Mouse (Mus musculus) left cerebral cortex, adult 11 months (tissue): Measurements from ENCODE around the gene Trmu.

Source experiments
- DNase-seq: peaks from one replicate; pipeline ENCODE4 v3.0.0; 2022; ENCODE audit warnings: low spot score

The Trmu gene

DNA sequence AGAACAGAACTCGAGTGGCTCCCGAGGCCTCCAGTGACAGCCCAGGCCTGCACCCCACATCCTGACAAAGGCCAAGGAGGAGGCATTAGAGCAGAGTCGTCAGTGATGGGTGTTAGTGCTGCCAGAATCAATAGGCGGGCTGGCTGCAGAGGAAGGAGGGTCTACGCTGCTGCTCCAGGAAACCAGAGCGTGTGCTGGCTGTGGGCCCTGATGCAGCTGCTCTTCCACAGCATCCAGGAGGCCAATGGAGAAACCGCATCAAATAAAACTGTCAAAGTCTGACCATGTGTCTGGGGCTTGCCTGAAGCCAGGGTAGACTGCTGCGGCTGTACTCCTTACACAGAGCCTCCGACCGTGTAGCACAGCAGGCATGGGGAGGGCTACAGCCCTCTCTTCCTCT is 18.0 kb downstream of the Trmu start:
- DNase-seq, result no peak

DNA sequence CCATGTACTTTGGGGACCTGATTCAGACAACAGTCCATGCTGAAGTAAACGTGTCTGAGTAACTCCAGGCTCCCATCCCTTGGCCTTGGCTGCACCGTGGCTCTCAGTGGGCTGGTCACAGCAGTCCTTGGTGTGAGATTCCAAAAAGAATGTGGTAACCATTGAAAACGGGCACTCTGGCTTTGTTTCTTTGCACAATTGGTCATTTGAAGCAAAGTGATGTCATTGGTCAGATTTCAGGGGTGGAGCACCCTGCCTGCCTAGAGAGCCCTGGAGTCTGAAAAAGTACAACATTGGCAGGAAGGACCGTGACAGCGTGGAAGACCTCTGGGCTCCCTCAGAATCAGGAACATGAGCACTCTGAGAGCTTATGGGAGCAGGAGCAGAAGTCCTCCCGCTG is 20.3 kb downstream of the Trmu start:
- DNase-seq, result no peak

DNA sequence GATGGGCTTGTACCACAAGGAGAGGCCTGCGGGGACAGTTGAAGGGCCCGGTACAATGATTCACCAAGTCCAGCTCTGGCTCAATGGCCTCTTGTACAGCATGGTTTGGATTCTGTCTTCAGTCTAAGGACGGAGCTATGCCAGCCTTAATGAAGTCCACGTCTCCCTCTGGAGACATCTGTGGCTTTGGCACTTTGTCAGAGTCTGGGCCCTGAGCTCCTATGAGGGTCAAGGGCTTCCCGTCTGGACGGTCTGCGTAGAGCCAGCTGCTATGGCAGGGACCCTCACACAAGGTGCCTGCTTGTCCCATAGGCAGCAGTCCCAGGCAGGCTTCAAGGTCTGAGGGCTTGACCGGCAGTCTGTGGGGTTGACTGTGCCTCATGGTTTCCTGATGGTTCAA is 21.2 kb downstream of the Trmu start:
- no peak for DNase-seq

DNA sequence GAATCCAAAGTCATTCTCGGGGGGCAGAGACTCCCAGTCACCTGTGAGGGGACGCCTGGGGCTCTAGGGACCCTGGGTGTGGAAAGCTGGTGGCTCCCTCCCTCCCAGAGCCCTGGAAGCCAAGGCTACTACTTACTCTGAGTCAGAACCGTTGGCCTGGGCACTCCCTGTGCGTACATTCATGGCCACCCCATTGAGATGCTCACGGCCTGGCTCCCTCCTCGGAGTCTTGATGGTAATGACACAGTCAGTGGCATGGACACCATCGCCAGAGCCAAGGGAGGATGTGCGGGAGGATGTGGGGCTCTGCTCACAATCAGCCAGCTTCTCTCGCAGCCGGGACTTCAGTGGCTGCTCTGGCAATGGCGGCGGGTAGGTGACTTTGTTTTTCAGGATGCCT is 21.7 kb downstream of the Trmu start:
- DNase-seq, result no peak

DNA sequence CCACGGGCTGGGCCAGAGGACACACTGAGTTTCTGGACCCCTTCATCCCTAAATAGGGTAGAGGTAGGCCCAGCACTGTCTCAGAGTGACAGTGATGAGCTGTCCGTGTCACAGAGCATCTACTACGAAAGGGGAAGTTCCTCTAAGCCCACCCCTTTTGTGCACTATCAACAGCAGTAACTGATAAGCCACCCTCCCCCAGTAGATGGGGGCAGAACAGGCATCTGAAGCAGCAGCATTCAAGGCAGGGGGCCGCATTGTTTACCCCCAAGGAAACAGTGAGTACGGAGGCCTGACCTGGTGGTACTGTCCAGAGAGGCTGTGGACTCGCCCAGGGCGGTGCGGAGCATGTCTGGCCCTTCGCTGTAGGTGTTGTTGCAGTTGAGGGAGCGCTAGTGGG is 23.4 kb downstream of the Trmu start:
- DNase-seq, result no peak

DNA sequence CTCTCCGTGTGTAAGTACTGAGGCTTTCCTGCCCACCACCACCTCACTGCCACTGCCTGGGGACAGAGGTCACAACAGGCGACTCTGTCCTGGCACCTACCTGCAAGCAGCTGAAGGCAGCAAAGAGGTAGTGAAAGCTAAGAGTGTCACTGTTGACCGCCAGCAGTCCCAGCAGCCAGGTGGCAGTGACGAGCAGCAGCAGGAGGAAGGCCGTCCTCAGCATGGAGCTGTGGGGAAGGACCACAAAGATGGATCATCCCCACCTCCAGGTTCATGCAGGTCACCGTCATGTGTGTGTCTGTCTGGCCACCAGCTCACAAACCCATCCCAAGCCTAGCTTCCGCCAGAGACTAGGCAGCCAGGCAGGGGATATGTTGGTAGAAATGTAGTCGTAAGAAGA is 24.7 kb downstream of the Trmu start:
- DNase-seq, result no peak

DNA sequence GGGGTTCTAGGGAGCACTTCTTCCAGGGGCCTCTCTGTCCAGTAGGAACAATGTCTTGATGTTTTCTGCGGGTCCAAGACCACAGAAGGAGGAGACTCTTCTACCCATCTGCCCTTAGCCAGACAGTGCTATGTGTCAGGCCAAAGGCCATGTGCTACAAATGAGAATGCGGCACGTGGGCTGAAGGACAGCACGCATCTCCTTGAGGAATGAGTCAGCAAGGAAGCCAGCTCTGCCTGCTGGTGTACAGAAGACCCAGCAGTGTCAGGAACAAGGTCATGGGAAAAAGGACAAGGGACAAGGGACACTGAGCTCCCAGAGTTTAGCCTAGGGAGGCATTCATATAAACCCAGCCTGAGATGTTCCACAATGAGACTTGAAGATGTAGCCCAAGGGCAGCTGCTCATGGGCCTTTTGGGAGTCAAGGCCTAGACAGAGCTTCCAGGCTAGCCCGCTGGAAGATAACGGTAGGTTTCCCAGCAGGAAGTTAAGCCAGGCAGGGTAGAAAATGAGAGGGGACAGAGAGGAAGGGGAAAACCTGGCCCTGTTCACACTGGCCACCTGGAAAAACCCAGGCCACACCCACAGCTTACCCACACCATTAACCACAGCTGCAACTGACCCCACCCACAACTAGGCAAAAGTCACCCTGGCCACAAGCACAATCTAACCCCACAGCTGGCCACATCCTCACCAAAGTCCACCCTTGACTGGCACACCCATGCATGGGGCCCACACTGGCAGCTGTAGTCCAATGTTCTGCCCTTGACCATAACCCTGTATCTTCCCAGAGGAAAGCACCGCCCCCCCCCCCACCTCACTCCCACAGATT is 29.8 kb downstream of the Trmu start:
- DNase-seq, result no peak

DNA sequence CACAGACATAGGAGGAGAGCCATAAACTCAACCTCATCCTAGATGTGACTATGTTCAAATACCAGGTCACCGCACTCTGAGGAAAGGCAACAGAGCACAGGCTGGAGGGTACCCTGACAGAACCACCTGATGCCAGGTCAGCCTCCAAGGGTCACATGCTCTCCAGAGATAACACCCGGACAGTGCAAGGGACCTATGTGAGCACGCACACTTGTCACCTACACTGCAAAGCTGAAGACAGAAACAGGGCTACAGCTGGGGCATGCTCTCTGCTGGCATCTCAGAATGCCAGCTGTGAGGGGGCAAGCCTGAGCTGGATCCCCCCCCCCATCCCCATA is 30.3 kb downstream of the Trmu start:
- no peak for DNase-seq

DNA sequence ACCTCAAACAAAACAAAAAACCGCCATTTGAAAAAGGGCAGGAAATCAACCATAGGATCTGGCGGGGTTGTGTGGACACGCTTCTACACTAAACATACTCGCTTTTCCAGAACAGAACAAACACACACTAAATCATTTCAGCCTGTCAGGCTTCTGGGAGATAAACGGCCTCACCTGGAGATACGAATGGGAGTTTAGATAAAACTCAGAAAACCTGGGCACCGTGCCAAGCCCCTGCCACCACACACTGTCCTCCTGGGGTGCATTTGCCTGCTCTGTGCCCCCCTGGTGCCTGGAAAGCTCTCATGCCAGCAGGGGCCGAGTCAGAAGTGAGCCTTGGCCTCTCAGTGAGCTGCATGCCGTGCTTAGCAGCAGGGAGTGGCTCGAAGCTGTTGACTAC is 30.8 kb downstream of the Trmu start:
- DNase-seq, result no peak

DNA sequence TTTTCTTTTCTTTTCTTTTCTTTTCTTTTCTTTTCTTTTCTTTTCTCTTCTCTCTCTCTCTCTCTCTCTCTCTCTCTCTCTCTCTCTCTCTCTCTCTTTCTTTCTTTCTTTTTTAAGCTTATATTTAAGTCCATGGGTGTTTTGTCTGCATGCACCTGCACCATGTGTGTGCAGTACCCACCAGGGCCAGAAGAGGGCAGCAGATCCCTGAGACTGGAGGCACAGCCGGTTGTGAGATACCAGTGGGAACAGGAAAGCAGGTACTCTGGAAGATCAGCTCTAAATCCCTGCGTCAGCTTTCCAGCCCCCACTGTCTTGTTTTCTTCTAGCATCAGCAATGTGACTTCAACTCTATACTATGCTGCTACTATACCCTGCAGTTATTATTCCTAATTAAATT is 34.5 kb downstream of the Trmu start:
- no peak for DNase-seq

DNA sequence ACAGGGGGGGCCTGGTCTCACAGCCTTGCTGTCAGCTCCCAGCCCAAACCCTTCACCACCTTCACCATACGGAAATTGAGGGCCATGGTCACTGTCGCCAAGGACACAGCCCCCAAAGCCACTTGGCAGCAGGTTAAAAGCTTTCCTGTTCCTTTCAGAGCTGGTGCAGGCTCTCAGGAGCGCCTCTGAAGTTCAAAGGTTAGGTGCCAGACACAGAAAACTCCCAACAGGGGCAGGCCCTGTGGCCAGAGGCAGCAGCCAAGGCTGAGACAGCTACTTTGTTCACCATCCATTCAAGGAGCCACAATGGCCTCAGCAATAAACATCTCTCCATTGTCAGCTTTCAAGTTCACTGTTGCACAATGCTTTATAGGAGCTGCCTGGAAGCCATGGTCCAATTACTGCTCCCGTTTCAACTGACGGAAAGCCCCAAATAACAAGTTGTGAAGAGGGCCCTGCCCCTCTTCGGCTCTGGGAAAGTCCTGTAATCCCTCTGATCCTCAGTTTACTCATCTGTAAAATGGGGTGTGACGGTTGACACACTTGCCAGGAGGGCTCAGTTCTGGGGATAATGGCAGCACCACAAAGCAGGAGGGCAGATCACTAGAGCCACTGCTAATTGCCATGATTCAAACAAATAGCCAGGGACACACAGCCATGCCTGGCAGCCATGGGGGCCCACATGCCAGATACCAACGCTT is 40.2 kb downstream of the Trmu start:
- no peak for DNase-seq

DNA sequence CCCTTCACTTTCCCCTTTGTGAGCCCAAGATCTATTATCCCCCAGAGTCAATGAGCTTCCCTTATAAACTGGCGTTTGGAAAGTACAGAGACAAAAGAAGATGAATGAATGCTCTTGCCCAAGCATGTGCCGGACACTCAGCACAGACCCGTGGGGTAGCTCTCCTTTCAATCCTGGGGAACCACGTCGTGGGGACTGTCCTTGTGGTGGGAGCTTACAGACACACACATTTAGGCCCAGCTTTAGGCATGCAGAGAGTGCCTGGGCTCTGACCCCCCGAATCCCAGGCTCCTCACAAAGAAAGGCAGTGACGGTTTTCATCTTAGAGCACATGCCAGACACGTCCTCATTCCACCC is 40.8 kb downstream of the Trmu start:
- no peak for DNase-seq

DNA sequence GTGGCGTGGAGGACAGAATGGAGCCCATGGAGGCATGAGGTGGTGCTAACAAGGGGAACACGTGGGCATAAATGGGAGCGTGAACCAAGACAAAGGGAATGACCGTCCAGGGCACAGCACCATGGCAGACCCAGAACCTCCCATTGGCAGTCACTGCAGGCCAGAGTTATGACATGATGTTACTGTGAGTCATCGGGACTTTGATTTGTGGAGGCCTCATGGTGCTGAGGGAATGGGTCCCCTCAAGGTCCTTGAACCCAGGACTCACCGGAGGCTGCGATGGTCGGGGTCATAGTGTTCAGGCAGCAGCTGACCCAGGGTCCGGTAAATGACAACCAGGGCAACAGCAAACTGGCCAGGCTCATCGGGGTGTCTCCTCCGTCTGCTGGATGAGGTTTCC is 42.7 kb downstream of the Trmu start:
- no peak for DNase-seq

DNA sequence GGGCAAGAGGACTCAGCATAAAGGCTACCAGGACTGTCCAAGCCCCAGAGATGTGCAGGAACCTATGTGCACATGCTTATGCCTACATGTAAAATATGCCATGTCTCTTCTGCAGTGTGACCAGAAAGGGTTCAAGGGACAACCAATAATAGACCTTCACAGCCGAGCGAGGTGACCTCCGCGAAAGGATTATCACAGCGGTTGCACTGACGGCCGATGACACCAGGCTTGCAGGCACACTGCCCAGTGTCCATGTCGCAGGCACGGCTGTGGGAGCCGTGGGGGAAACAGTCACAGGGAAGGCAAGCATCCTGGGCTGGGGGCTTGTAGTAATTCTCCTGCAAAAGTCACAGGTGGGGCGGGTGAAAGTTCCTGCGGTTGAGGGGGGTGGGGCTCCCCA is 49.0 kb downstream of the Trmu start:
- no peak for DNase-seq

DNA sequence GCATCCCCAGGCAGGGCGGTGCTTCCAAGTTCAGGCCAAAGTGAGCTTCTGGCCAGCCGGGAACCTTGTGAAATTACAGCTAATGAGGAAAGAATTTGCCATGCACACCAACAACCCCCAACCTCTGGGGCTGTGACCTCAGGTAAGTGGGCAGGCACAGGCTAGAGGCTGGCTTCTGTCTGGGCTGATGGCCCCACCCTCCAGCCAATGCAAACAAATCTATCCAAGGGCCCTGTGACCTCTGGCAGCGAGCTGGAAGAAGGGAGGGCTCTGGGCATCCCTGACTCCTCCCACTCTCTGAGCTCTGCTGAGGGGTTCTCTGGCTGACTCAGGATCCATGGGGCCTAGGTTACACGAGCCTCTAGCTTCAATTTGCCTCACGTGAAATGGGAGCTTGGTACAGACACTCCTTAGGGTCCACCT is 56.5 kb downstream of the Trmu start:
- no peak for DNase-seq
